Mouse (Mus musculus) thymus, postnatal 0 days (tissue): ENCODE measurements around the gene Rab21. TPM values are rescaled to one million over a fixed set of nuclear protein-coding genes. Genes with fewer than 3 reads are reported as not detected.

ENCODE experiments used
- polyA plus RNA-seq: library from polyadenylated mRNA; unstranded; fragments of >200 nt; fragmentation: Nextera tagmentation; extraction: Ambion mirVana; gene quantifications from 2 replicates; pipeline ENCODE4 v1.2.1, GENCODE M21; 2015

Rab21 gene
- polyA plus RNA-seq, 1 experiment from 2014 or later: 21.5 TPM

Other genes starting within 250 kb of the Rab21 start
- gene Tph2, start 130.6 kb downstream of the Rab21 start, polyA plus RNA-seq: 0.07 TPM in 1 of 2 replicates, not detected in the other
- 65.3 and 66.1 TPM in 2 replicates for gene Tbc1d15, start 64.1 kb downstream of the Rab21 start, polyA plus RNA-seq
- gene Tmem19, start 46.9 kb upstream of the Rab21 start, polyA plus RNA-seq: 46.8 and 53.6 TPM in 2 replicates
- gene Thap2, start 68.8 kb upstream of the Rab21 start, polyA plus RNA-seq: 22.8 and 26.4 TPM in 2 replicates
- 15.4 and 21.7 TPM in 2 replicates for gene Zfc3h1, start 69.4 kb upstream of the Rab21 start, polyA plus RNA-seq